In genomic region chr6:83831606-83832123, GRCm38 (mm10) we compare ENCODE assay signal across 8 mouse cellular contexts. TPM values are rescaled to one million over a fixed set of nuclear protein-coding genes. Genes with fewer than 3 reads are reported as not detected.
A peak's percentile ranks its signal among the peaks of the same experiment; 100 is the strongest.
DNase-seq lines count a peak whose midpoint lies in the region; ATAC-seq and TF ChIP-seq lines count a peak whose summit lies in the region.

Gene Paip2b (minus strand): TSS chr6:83831741.

- peak within 1 kb of the TSS; percentile 81 to 83 for H3K4me3 ChIP-seq in ES-E14 (ENCODE audit: insufficient read depth in 1 of 2, low read depth in 1 of 2, low read length in 2 of 2, poor library complexity in 1 of 2, severe bottlenecking in 1 of 2)
- peak within 1 kb of the TSS; percentile 72 for H3K4me3 ChIP-seq in forebrain, embryonic 15.5 days
- H3K4me3 ChIP-seq in lung, adult 2 months (replicated peaks; ENCODE audit: extremely low read depth, low read depth, low read length) = peak within 1 kb of the TSS; percentile 72

- intact Hi-C loops in heart, postnatal 25 days (cut with DNase I) = loop anchor here (5.0 kb wide), 1 partner anchor 36 kb away; the partner anchor contains the start of gene Zfp638

- peak; percentile 100 for DNase-seq in ES-E14 (ENCODE audit: low read depth, low spot score)
- DNase-seq in cerebellum, adult 11-12 months = peak; percentile 100
- DNase-seq in heart, postnatal 25 days (ENCODE audit: low spot score) = peak; percentile 98
- peak; percentile 98 to 100 for DNase-seq in layer of hippocampus, adult 18-20 months (ENCODE audit: low spot score in 2 of 2)
- peak; percentile 95 for DNase-seq in lung, adult 2 months
- peak; percentile 93 to 98 for DNase-seq in thymus, adult 18-20 months

- no peak within 1 kb of the TSS; the same call in 1 of the 2 replicates for H3K27ac ChIP-seq in ES-E14 (ENCODE audit: insufficient read depth, low read depth, low read length, poor library complexity, severe bottlenecking)
- peak within 1 kb of the TSS; percentile 88 for H3K27ac ChIP-seq in forebrain, embryonic 15.5 days (replicated peaks)

- peak within 1 kb of the TSS; percentile 92 for H3K9ac ChIP-seq in ES-E14 (ENCODE audit: insufficient read depth, low read depth, low read length, poor library complexity, severe bottlenecking)
- peak within 1 kb of the TSS; percentile 84 for H3K9ac ChIP-seq in forebrain, embryonic 15.5 days (replicated peaks)

- in situ Hi-C loops in ES-E14 (cut with MboI; ENCODE audit: low sequenced_read_pairs in 2 of 2, unreplicated experiment in 2 of 2) = no loop called here

- WGBS in forebrain, embryonic 15.5 days = under 1% methylated on average over 37 of the region's 37 CpGs
- WGBS in lung, adult 2 months = under 1% methylated on average over 37 of the region's 37 CpGs

- H3K9me3 ChIP-seq in ES-E14 (ENCODE audit: control insufficient read depth, insufficient read depth, low read depth, low read length) = no peaks in the 10 kb centered on the region
- H3K9me3 ChIP-seq in forebrain, embryonic 15.5 days = no peaks in the 10 kb centered on the region

- peak; percentile 98 for ATAC-seq in forebrain, embryonic 15.5 days (replicated peaks)
- ATAC-seq in neutrophil, adult 5-6 weeks (ENCODE audit: extremely low read depth, insufficient number of reproducible peaks, low FRiP score, poor library complexity, severe bottlenecking) = peak; percentile 96

- H3K27me3 ChIP-seq in forebrain, embryonic 15.5 days = no peaks in the 10 kb centered on the region

- peaks cover 3 to 8% of the 10 kb centered on the region in 2 experiments; a peak in 2 of 4 replicates for H3K4me1 ChIP-seq in ES-E14 (ENCODE audit: control insufficient read depth in 2 of 2, insufficient read depth in 2 of 2, low read length in 2 of 2, poor library complexity in 1 of 2)
- peaks cover 24% of the 10 kb centered on the region for H3K4me1 ChIP-seq in forebrain, embryonic 15.5 days
- H3K4me1 ChIP-seq in lung, adult 2 months (ENCODE audit: control insufficient read depth, insufficient read depth, low read length) = no peaks in the 10 kb centered on the region

- TF ChIP-seq CTCF in lung, adult 2 months (IDR thresholded peaks at IDR 0.05; ENCODE audit: insufficient read depth, low read length) = no peak

- TF ChIP-seq POLR2A in lung, adult 2 months (IDR thresholded peaks at IDR 0.05; ENCODE audit: borderline replicate concordance, extremely low read depth, low read depth, low read length) = peak; percentile 96

- no peaks in the 10 kb centered on the region; the same call in 1 of the 2 replicates for H3K36me3 ChIP-seq in ES-E14 (ENCODE audit: control insufficient read depth, insufficient read depth, low read length, poor library complexity, severe bottlenecking)
- peaks cover 3% of the 10 kb centered on the region; the same call in 1 of the 2 replicates for H3K36me3 ChIP-seq in forebrain, embryonic 15.5 days

- H3K4me2 ChIP-seq in forebrain, embryonic 15.5 days (replicated peaks) = peak within 1 kb of the TSS; percentile 70

TF ChIP-seq in ES-E14, 5 proteins besides CTCF, POLR2A, EP300 and RAD21:
- TF ChIP-seq HCFC1 (IDR thresholded peaks at IDR 0.05; ENCODE audit: borderline replicate concordance, insufficient read depth, low read length) (peak; percentile 65; the same call in 1 of the 2 replicates), ZC3H11A (IDR thresholded peaks at IDR 0.05; ENCODE audit: borderline replicate concordance, low read depth, low read length) (no peak), ZNF384 (IDR thresholded peaks at IDR 0.05; ENCODE audit: low read depth, low read length) (no peak), MAFK (IDR thresholded peaks at IDR 0.05; ENCODE audit: insufficient read depth, low read depth, low read length) (no peak), CHD2 (IDR thresholded peaks at IDR 0.05; ENCODE audit: low read depth, low read length) (peak; percentile 96)

RNA-seq across cellular contexts. Expression of gene Paip2b, which starts in this region (rescaled TPM):
- total RNA-seq in ES-E14 (2012; rRNA removed) = 48.9 and 57.8 TPM in 2 replicates
- 36.5 and 43.0 TPM in 2 replicates for polyA plus RNA-seq in forebrain, embryonic 15.5 days (2015; fragmentation: Nextera tagmentation; extraction: Ambion mirVana)
- 10 to 100 TPM; 30.6 to 35.0 TPM for total RNA-seq in heart, postnatal 25 days (2021)
- 10 to 100 TPM; 62.2 to 64.0 TPM for total RNA-seq in layer of hippocampus, adult 18-20 months (2021)
- 10.0 and 12.3 TPM in 2 replicates for polyA plus RNA-seq in lung, adult 2 months (2012; rRNA removed)
- 26.9 and 27.5 TPM in 2 replicates for total RNA-seq in neutrophil, adult 5-6 weeks (2017)
